Mouse (Mus musculus) kidney, adult 2 months (tissue): ENCODE results near the gene Gsap. TPM values are rescaled to one million over a fixed set of nuclear protein-coding genes. Genes with fewer than 3 reads are reported as not detected.
"Not testable (repeated sequence)": the region's sequence is repeated elsewhere in the genome, so short reads cannot be mapped to it uniquely, and the experiment has no call there.

Source experiments
- DNase-seq: peaks from one replicate; pipeline ENCODE4 v3.0.0; 2021
- H3K27ac ChIP-seq: fragments of 200-500 bp; 2 replicates; pipeline ENCODE4 v1.5.1; 2012; ENCODE audit warnings: low read depth, low read length, control low read depth, inconsistent platforms; ENCODE audit not compliant: insufficient read depth
- H3K27me3 ChIP-seq: fragments of 200-500 bp; replicated peaks from 2 replicates; pipeline ENCODE4 v1.6.1; 2012; ENCODE audit warnings: mild to moderate bottlenecking, moderate library complexity, low read length, inconsistent platforms; ENCODE audit not compliant: control insufficient read depth, insufficient read depth
- H3K36me3 ChIP-seq: fragments of 200-500 bp; 2 replicates; pipeline ENCODE4 v1.6.1; 2012; ENCODE audit warnings: mild to moderate bottlenecking, moderate library complexity, low read length, inconsistent platforms; ENCODE audit not compliant: control insufficient read depth, insufficient read depth
- H3K4me1 ChIP-seq: fragments of 200-500 bp; 2 replicates; pipeline ENCODE4 v1.6.1; 2011; ENCODE audit warnings: low read length; ENCODE audit not compliant: control insufficient read depth, insufficient read depth
- H3K4me3 ChIP-seq: fragments of 200-500 bp; 2 replicates; pipeline ENCODE4 v1.5.1; 2011; ENCODE audit warnings: mild to moderate bottlenecking, low read depth, low read length, control low read depth; ENCODE audit not compliant: insufficient read depth
- CTCF ChIP-seq: fragments of 200-500 bp; conservative IDR thresholded peaks from 2 replicates; pipeline ENCODE4 v1.5.1; 2011; ENCODE audit warnings: low read depth, mild to moderate bottlenecking, control low read depth, low read length, moderate library complexity, mixed read lengths; ENCODE audit not compliant: insufficient read depth, insufficient read length
- POLR2A ChIP-seq: fragments of 200-500 bp; IDR thresholded peaks from one replicate; pipeline ENCODE4 v1.6.1; 2011; ENCODE audit warnings: low read depth, low read length, control low read depth
- WGBS: fragments of 180-500 bp; shearing (Covaris S2); methylation state at CpG from one replicate; pipeline ENCODE4 v1.1.7; 2018; 5-methylcytosine and 5-hydroxymethylcytosine counted together
- polyA plus RNA-seq: library from polyadenylated mRNA; depleted of rRNA; stranded (reverse); fragments of >200 nt; gene quantifications from 2 replicates; pipeline ENCODE4 v1.2.3, GENCODE M21; 2012; rRNA removed

The Gsap gene
- polyA plus RNA-seq = 3.3 and 3.7 TPM in 2 replicates

DNA sequence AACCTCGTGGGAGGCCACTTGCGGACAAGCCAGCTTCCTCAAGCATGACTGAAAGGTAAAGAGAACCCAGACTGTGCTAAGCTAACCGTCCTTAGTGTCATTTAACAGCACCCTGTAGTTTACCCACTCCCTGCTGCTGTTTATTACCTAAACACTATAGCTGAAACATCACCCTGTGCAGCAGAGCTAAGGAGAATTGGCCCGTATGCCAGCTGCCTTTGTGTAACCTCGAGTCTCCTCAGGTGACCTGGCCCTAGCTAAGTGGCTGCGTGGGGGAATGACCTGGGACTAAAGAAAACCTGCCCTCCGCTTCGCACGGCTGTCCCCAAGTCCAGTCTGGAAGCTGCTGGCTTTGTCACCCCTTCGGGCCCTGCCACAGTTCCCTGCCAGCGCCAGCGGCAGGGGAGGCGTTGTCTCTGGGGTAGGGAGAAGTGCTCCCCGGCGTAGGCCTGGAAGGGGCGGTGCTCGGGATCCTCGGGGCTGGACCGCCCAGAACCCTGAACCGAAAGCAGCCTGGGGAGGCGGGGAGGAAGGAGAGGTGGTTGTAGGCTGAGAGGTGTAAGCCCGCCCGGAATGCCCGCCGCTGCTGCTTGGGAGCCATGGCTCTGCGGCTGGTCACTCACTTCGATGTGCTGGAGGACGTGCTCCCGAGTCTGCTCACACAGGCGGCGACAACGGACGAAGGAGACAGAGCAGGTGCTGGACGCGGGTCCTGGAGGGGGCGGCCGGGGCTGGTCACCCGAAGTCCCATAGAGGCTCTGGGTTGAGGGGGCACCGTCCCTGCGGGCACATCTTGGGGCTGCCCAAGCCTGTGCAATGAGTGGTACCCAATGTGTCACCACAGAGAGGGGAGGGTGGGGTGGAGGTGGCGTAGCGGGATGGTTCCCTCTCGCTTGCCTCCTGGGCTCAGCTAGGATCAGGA, at the start of gene Gsap:
TSS of gene Gsap (plus strand) at position 492 of the 922 bp plus-strand sequence.
- H3K27ac ChIP-seq = peak within 1 kb of the TSS; percentile 51
- no peak for TF ChIP-seq CTCF
- TF ChIP-seq POLR2A = no peak
- 3% methylated on average over 42 of the region's 43 CpGs for WGBS

GRCm38 (mm10) chr5:21136575-21136974, 49.5 kb upstream of the Gsap start:
- Histone ChIP-seq H3K4me1 (no peaks in the 10 kb centered on the region), H3K27me3 (no peaks in the 10 kb centered on the region), H3K4me3 (no peak overlapping the region), H3K36me3 (no peaks in the 10 kb centered on the region), H3K27ac (no peak overlapping the region)
- no peak for TF ChIP-seq POLR2A
- no peak for TF ChIP-seq CTCF
- 76% methylated on average over 5 of the region's 5 CpGs for WGBS
- no peak for DNase-seq

More for the DNA sequence above, at the start of gene Gsap:
- H3K4me3 ChIP-seq = peak within 1 kb of the TSS; percentile 81
- peak; percentile 92 for DNase-seq
- H3K27me3 ChIP-seq = no peaks in the 10 kb centered on the region
- H3K36me3 ChIP-seq = no peaks in the 10 kb centered on the region
- H3K4me1 ChIP-seq = no peaks in the 10 kb centered on the region; the same call in 1 of the 2 replicates

- peak; percentile 47 for DNase-seq
- Histone ChIP-seq H3K36me3 (no peaks in the 10 kb centered on the region), H3K27ac (no peak overlapping the region), H3K4me1 (no peaks in the 10 kb centered on the region), H3K4me3 (no peak overlapping the region), H3K27me3 (no peaks in the 10 kb centered on the region)
- 58% methylated on average over 9 of the region's 9 CpGs for WGBS
- TF ChIP-seq CTCF (no peak), POLR2A (no peak)
Observed at GRCm38 (mm10) chr5:21139505-21139904, 46.5 kb upstream of the Gsap start.

- 73% methylated on average over 7 of the region's 7 CpGs for WGBS
- peak; percentile 32 for DNase-seq
Observed at GRCm38 (mm10) chr5:21141133-21141551, 44.9 kb upstream of the Gsap start.

GRCm38 (mm10) chr5:21141626-21142025, 44.4 kb upstream of the Gsap start:
- WGBS = 63% methylated on average over 5 of the region's 5 CpGs

More at GRCm38 (mm10) chr5:21141133-21141551, 44.9 kb upstream of the Gsap start:
- H3K27me3 ChIP-seq, H3K27ac ChIP-seq, H3K36me3 ChIP-seq, H3K4me3 ChIP-seq, H3K4me1 ChIP-seq: not testable (repeated sequence)
- TF ChIP-seq CTCF = peak; percentile 39

GRCm38 (mm10) chr5:21143032-21143431, 43.0 kb upstream of the Gsap start:
- TF ChIP-seq POLR2A = no peak
- no peak for TF ChIP-seq CTCF
- Histone ChIP-seq H3K27ac (no peak overlapping the region), H3K36me3 (no peaks in the 10 kb centered on the region), H3K4me1 (no peaks in the 10 kb centered on the region), H3K4me3 (no peak overlapping the region), H3K27me3 (no peaks in the 10 kb centered on the region)
- no peak for DNase-seq
- WGBS = 87% methylated on average over 7 of the region's 7 CpGs

More at GRCm38 (mm10) chr5:21141626-21142025, 44.4 kb upstream of the Gsap start:
- no peaks in the 10 kb centered on the region for H3K36me3 ChIP-seq
- no peak overlapping the region for H3K27ac ChIP-seq
- TF ChIP-seq CTCF (no peak), POLR2A (no peak)
- no peaks in the 10 kb centered on the region for H3K4me1 ChIP-seq
- H3K4me3 ChIP-seq = no peak overlapping the region
- DNase-seq = no peak
- no peaks in the 10 kb centered on the region for H3K27me3 ChIP-seq

- no peak overlapping the region for H3K27ac ChIP-seq
- no peaks in the 10 kb centered on the region for H3K27me3 ChIP-seq
- H3K36me3 ChIP-seq = no peaks in the 10 kb centered on the region
- no peak for TF ChIP-seq POLR2A
- no peak for TF ChIP-seq CTCF
- no peaks in the 10 kb centered on the region for H3K4me1 ChIP-seq
- peak; percentile 61 for DNase-seq
- WGBS = 9% methylated on average over 8 of the region's 8 CpGs
- H3K4me3 ChIP-seq = no peak overlapping the region
Observed at GRCm38 (mm10) chr5:21144506-21145169, 41.4 kb upstream of the Gsap start.
